Mouse (Mus musculus): ENCODE results near the gene Pcna. TPM values are rescaled to one million over a fixed set of nuclear protein-coding genes. Genes with fewer than 3 reads are reported as not detected.

The Pcna gene
- total RNA-seq, 2 experiments from 2014 or later = 48.3 to 49.3 TPM

DNA sequence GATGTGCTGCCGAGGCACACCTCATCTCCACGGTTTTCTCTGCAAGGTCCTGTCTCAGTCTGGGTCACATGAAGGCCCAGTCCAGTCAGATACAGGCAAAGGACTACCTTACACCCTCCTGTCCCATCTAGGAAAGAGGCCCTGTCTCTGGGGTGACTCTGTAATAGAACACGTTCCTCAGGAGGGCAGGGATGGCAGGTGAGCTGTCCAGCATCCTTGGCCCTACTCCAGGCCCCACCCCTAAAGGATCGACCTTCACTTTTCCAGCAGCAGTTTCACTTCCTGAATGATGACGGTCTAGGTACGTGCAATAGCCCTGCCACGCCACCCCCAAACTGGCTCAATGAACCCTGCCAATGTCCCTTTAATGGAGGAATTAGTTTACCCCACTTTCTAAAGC, 17.1 kb downstream of the Pcna start:
- DNase-seq (ENCODE audit: low spot score in 2 of 2) = no peak

- no peak for DNase-seq (ENCODE audit: low spot score in 2 of 2)
Measured at GRCm38 (mm10) chr2:132235291-132235690, 17.8 kb downstream of the Pcna start.

DNA sequence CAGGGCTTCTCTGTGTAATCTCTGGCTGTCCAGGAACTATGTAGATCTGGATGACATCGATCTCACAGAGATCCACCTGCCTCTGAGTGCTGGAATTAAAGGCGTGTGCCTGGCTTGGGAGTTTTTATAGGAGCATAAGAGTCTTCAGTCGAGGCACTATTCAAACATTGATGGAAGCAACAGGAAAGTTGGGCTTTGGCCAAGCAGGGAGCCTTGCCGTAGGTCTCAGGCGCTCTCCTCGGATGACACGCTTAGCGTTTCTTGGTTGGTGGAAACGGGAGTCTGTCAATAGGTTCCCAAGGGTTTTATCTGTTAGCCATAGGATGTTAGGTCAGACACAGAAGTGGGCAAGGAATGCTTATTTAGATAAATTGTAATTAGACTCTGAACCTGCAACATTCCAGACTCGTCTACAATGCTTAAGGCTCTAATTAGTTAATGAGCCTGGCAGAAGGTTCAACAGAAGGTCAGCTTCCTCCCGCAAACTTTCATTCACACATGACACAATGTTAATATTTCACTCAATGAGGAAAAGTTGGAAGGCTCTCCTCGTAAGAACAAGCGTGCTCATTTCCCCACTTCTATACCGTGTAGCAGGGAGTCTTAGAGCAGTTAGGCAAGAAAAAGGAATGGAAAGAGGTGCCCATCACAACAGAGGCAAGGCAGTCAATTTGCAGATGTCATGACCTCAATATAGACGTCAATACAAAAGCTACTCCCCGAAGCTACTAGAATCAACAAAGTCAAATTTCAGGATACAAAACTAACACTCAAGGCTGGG, 18.9 kb downstream of the Pcna start:
- no peak for DNase-seq (ENCODE audit: low spot score in 2 of 2)

- no peak for DNase-seq (ENCODE audit: low spot score in 2 of 2)
Measured at GRCm38 (mm10) chr2:132232413-132232945, 20.6 kb downstream of the Pcna start.

- no peak for DNase-seq (ENCODE audit: low spot score in 2 of 2)
Measured at GRCm38 (mm10) chr2:132224359-132224758, 28.8 kb downstream of the Pcna start.

DNA sequence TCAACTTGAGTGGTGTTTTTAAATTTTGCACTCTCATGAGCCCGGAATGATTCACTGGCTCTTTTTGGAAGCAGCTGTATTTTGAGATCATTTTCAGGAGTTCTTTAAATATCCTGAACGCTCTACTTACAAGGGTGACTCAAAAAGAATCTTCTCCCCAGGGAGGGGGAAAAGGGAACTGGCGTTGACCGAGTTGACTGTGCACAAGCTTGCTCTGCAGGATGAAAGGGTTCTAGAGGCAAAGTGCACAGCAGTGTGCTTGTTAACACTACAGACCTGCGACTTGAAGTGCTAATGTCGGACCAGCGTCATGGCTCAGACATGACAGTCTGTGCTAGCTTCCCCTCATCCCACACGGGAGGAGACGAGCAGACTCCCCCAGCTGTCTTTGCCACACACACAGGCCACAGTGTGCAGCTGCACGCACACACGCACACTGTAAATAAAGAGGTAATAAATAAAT, 31.5 kb downstream of the Pcna start:
- peak; percentile 4 to 23 for DNase-seq (ENCODE audit: low spot score in 2 of 2)

- DNase-seq (ENCODE audit: low spot score in 2 of 2) = no peak
Measured at GRCm38 (mm10) chr2:132211995-132212656, 41.0 kb downstream of the Pcna start.

DNA sequence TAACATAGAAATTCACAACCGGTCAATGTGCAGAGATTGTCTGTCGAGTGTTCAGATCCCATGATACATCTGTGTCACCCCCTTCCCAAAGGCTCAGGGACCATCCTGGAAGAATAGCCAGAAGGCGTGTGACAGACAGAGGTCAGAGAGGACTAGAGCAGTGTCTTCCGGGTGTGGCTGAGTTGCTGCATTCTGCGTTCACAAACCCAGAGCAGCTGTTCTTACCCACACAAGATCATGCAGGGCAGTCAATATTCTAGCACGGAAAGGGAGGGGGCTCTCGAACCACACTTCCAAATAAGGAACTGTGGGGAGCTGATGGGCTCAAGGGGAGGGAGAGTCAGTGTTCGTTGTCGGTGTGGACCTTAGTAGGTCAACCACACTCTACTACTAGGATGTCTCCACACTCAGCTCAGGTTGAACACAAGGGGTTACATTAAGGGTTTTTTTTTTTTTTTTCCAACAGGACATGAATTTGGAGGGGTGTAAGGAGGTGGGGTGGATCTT, 42.3 kb downstream of the Pcna start:
- no peak for DNase-seq (ENCODE audit: low spot score in 2 of 2)

- no peak for DNase-seq (ENCODE audit: low spot score in 2 of 2)
Measured at GRCm38 (mm10) chr2:132208246-132208881, 44.8 kb downstream of the Pcna start.

GRCm38 (mm10) chr2:132206316-132206881, 46.7 kb downstream of the Pcna start:
- no peak for DNase-seq (ENCODE audit: low spot score in 2 of 2)

DNA sequence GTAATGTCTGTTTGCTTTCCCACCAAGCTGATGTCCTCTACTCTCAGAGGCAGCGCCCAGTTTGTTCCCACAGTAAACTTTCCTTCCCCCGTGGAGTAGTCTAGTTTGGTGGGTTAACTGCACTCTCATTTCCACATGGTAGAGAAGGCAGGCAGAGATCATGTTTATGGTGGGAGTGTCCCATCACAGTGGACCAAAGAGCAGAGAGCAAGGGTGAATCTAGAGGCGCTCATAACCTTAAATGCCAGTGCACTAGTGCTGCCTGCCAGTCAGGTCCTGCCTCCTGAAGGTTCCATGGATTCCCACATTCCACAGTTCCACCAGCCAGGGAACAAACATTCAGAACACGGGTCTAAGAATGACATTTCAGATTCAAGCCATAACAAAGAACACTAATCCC, 47.6 kb downstream of the Pcna start:
- no peak for DNase-seq (ENCODE audit: low spot score in 2 of 2)

DNA sequence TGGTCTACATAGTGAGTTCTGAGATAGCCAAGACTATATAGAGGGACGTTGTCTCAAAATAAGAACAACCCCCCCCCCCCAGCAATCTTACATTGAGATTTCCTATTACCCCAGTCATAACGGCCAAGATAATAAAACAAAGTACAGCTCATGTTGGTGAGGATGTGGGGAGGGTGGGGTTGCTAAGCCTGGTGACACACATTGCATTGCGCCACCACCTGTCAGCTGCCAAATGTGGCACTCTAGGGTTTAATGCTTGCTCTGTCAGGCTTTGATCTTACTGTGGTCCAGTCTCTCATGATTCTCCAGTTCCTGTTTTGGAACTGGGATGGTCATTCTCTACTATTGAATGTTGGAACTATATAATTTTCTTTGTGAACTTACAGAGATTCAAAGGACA, 49.3 kb downstream of the Pcna start:
- no peak for DNase-seq (ENCODE audit: low spot score in 2 of 2)

GRCm38 (mm10) chr2:132203186-132203585, 49.9 kb downstream of the Pcna start:
- no peak for DNase-seq (ENCODE audit: low spot score in 2 of 2)

Other genes with a start within 250 kb of the Pcna start
- gene Rassf2, start 223.1 kb downstream of the Pcna start, total RNA-seq (2021) = 10 to 100 TPM; 45.5 to 52.1 TPM
- 100 to 1,000 TPM in 1 of 2 experiments, 10 to 100 TPM in 1; 96.8 to 103 TPM for gene Slc23a2, start 108.2 kb downstream of the Pcna start, total RNA-seq (2021)
- 10 to 100 TPM; 32.8 to 32.9 TPM for gene Tmem230, start 5.5 kb downstream of the Pcna start, total RNA-seq (2021)
- gene Cds2, start 9.8 kb upstream of the Pcna start, total RNA-seq (2021) = 100 to 1,000 TPM; 276 to 284 TPM
- 1 to 10 TPM; 1.9 TPM for gene Prokr2, start 132.1 kb upstream of the Pcna start, total RNA-seq (2021)

Data from layer of hippocampus, adult 18-20 months (tissue).